Mouse (Mus musculus) megakaryocyte, embryonic 14.5 days (primary cell): ENCODE data around the gene Slc23a2. TPM values are rescaled to one million over a fixed set of nuclear protein-coding genes. Genes with fewer than 3 reads are reported as not detected.

Experiments
- H3K27me3 ChIP-seq: replicated peaks from 2 replicates; pipeline ENCODE3; 2012; ENCODE audit warnings: inconsistent platforms
- H3K36me3 ChIP-seq: replicated peaks from 2 replicates; pipeline ENCODE3; 2012; ENCODE audit warnings: low read length, inconsistent platforms, mixed read lengths
- H3K4me1 ChIP-seq: 2 replicates; pipeline ENCODE4 v1.6.1; 2012; ENCODE audit warnings: inconsistent platforms
- H3K4me3 ChIP-seq: replicated peaks from 2 replicates; pipeline ENCODE3; 2012; ENCODE audit warnings: moderate library complexity, mild to moderate bottlenecking, inconsistent platforms
- H3K9me3 ChIP-seq: 2 replicates; pipeline ENCODE4 v1.6.1; 2012; ENCODE audit warnings: inconsistent platforms
- FLI1 ChIP-seq: IDR thresholded peaks from 2 replicates; pipeline ENCODE4 v1.6.1; 2012; ENCODE audit warnings: low read length, inconsistent platforms, mixed read lengths
- GATA1 ChIP-seq: IDR thresholded peaks from 3 replicates; pipeline ENCODE4 v1.6.1; 2012; ENCODE audit warnings: mixed read lengths, low read length, inconsistent platforms, borderline replicate concordance
- polyA plus RNA-seq: library from polyadenylated mRNA; stranded (reverse); fragments of >175 nt; gene quantifications from 2 replicates; pipeline ENCODE4 v1.2.3, GENCODE M21; 2012; ENCODE audit warnings: low replicate concordance; ENCODE audit not compliant: insufficient read depth

Slc23a2 gene
- 0.23 TPM in 1 of 2 replicates, not detected in the other for polyA plus RNA-seq

DNA sequence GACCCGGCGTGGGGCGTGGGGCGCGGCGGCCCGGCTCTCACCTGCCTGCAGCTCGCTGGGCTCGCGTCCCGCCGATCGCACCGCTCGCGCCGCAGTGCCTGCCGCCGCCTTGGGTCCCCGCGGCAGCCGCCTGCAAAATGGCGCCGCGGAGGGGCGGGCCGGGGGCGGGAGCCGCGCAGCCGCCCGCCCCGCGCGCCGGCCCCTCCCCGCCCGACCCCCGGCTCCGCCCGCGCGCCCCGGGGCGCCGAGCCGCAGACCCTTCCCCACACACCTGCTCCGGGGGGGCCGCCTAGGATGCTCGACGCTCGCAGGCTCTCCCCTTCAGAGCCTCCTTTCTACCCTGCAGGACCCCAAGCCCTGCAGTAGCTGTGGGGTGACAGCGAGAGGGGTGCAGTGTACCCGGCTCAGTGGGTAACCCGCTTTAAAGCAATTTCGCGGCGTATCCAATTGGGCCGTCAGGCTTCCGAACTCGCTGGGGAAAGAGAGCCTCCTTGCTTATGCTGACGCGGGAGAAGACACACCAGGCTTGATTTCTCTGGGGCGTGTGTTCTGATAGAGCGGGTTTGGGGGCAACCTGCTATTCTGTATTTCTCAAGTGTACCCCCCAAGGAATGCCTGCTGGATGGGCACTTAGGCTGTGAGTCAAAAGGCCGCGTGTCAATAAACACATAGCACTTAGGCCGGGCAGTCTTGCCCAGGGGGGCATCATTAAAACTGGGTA, at the start of gene Slc23a2:
TSS of gene Slc23a2 (minus strand) at position 138 of the 721 bp plus-strand sequence.
- no peaks in the 10 kb centered on the region for H3K9me3 ChIP-seq
- TF ChIP-seq FLI1, result no peak
- no peak for TF ChIP-seq GATA1
- peak within 1 kb of the TSS; percentile 94 for H3K4me3 ChIP-seq
- peaks cover 8% of the 10 kb centered on the region for H3K36me3 ChIP-seq
- H3K4me1 ChIP-seq, result peaks cover 51% of the 10 kb centered on the region
- H3K27me3 ChIP-seq, result peaks cover 8% of the 10 kb centered on the region

DNA sequence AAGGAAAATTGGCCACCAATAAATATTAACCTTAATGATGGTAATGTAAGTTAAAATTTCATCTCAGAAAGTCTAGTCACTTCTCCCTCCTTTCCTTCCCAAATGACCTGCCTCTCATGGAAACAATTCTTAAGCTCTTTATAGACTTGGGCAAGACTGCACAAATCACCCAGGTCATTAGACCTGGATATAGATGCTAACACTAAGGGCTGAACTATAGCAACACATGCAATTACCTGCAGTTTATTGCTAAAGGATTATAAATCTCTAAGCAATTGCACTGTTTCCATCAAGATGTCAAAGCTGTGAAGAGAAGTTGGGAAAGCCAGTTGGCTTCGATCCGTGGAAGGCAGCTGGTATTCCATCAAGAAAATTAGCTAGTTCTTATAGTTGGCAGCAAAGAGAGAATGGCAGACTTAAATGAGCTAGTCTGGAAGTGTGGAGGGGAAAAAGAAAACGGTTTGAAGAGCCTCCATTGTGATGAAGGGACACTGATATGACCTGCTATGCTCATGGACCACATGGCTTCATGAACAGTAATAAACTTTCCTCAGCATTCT, 45.8 kb upstream of the Slc23a2 start:
- no peak overlapping the region for H3K4me3 ChIP-seq
- no peaks in the 10 kb centered on the region for H3K36me3 ChIP-seq
- H3K27me3 ChIP-seq, result peaks cover 15% of the 10 kb centered on the region
- no peaks in the 10 kb centered on the region for H3K9me3 ChIP-seq
- H3K4me1 ChIP-seq, result peaks cover 9% of the 10 kb centered on the region
- TF ChIP-seq FLI1 (no peak), GATA1 (no peak)

GRCm38 (mm10) chr2:132183874-132184273, 39.0 kb upstream of the Slc23a2 start:
- Histone ChIP-seq H3K9me3 (no peaks in the 10 kb centered on the region), H3K4me1 (peaks cover 37% of the 10 kb centered on the region), H3K27me3 (peaks cover 9% of the 10 kb centered on the region), H3K4me3 (no peak overlapping the region), H3K36me3 (no peaks in the 10 kb centered on the region)
- TF ChIP-seq FLI1, result no peak
- no peak for TF ChIP-seq GATA1

- Histone ChIP-seq H3K4me3 (no peak overlapping the region), H3K4me1 (peaks cover 41% of the 10 kb centered on the region), H3K9me3 (peaks cover 1% of the 10 kb centered on the region; the same call in 1 of the 2 replicates), H3K27me3 (peaks cover 16% of the 10 kb centered on the region), H3K36me3 (no peaks in the 10 kb centered on the region)
- TF ChIP-seq GATA1 (no peak), FLI1 (no peak)
Observed at GRCm38 (mm10) chr2:132180463-132181205, 35.7 kb upstream of the Slc23a2 start.

DNA sequence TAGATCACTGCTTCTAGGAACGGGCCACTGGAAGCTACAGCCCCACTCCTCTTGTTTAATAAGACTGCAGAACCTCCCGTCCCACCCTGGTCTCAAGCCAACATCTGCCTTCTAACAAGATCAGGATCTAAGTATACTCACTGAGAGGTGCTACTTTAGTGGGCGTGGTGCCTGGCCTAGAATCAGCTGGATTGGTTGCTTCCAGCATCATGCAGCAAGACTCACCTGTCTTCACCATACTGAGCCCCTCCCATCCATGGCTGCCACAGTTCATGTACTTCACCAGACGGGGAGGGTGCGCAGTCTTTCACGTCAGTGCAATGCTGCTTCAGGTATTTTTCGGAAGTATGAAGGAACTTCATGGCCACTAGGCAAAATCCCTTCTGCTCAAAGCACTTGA, 34.5 kb upstream of the Slc23a2 start:
- TF ChIP-seq FLI1 (no peak), GATA1 (no peak)
- peaks cover 5% of the 10 kb centered on the region for H3K9me3 ChIP-seq
- no peak overlapping the region for H3K4me3 ChIP-seq
- H3K36me3 ChIP-seq, result no peaks in the 10 kb centered on the region
- peaks cover 41% of the 10 kb centered on the region for H3K4me1 ChIP-seq
- H3K27me3 ChIP-seq, result peaks cover 10% of the 10 kb centered on the region

GRCm38 (mm10) chr2:132177406-132177805, 32.5 kb upstream of the Slc23a2 start:
- Histone ChIP-seq H3K4me1 (peaks cover 41% of the 10 kb centered on the region), H3K36me3 (no peaks in the 10 kb centered on the region), H3K4me3 (no peak overlapping the region), H3K27me3 (peaks cover 9% of the 10 kb centered on the region), H3K9me3 (peaks cover 5% of the 10 kb centered on the region)
- TF ChIP-seq GATA1, result no peak
- no peak for TF ChIP-seq FLI1

DNA sequence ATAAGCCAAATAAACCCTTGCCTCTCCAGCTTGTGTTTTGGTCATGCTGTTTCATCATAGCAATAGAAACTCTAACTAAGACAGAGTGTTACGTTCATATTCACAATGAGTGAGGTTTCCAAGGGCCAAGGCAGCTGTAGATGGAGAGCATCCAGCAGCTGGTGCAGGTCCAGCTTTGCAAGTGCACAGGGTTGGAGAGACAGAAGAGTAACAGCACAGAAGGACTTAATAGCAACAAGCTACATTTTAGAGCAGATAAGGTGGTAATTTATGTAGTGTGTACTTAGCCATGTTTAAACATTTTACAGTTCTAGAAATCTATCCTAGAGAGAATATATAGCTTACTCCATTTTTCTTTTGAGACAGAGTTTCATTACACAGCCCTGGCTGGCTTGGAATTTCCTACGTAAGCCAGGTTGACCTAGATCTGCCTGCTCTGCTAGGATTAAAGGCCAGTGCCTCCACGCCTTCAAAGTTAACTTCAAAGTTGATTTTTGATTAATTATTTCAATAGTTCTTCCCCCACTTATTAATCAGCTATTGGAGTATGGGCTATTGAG, 31.5 kb upstream of the Slc23a2 start:
- Histone ChIP-seq H3K36me3 (no peaks in the 10 kb centered on the region), H3K27me3 (peaks cover 9% of the 10 kb centered on the region), H3K4me3 (no peak overlapping the region), H3K9me3 (peaks cover 5% of the 10 kb centered on the region), H3K4me1 (peaks cover 36% of the 10 kb centered on the region)
- no peak for TF ChIP-seq GATA1
- no peak for TF ChIP-seq FLI1

DNA sequence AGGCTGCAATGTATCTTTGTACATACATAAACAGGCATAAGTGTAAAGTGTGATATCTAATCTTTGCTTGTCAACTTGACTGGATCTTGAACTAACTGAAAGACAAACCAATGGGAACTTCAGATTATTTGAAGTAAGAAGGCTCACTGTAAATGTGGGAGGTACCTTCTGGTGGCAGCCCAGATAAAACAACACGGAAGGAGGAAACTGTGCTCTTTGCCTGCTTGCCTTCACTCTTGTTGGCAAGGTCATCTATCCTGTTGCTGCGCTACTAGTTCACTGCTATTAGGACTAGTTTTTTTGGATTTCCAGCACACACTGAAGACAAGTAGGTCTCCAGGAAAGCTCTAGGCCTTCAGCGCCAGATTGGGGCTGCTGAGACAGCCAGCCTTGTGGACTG, 29.1 kb upstream of the Slc23a2 start:
- H3K4me1 ChIP-seq, result peaks cover 22% of the 10 kb centered on the region
- H3K36me3 ChIP-seq, result no peaks in the 10 kb centered on the region
- H3K9me3 ChIP-seq, result peaks cover 5% of the 10 kb centered on the region
- H3K4me3 ChIP-seq, result no peak overlapping the region
- H3K27me3 ChIP-seq, result peaks cover 9% of the 10 kb centered on the region
- TF ChIP-seq FLI1 (no peak), GATA1 (no peak)

DNA sequence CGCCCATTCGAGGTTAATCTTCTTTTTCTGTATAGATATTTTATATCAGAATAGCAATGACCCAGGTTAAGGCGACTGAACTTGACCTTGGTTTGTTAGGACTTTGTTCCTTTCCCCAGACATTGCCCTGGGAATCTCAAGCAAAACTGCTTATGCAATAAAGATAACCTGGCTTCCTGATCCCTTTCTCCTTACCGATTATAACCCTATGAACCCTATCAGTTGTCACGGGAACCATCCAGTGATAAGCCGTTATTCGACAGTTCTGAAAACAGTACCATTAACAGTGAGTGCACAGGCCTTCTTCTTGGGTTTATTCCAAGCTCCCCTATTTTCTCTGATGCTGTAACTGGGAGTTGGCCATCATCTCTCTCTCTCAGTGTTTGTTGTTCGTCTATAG, 27.0 kb upstream of the Slc23a2 start:
- peaks cover 5% of the 10 kb centered on the region for H3K27me3 ChIP-seq
- H3K9me3 ChIP-seq, result peaks cover 5% of the 10 kb centered on the region
- H3K36me3 ChIP-seq, result no peaks in the 10 kb centered on the region
- no peak overlapping the region for H3K4me3 ChIP-seq
- TF ChIP-seq GATA1 (no peak), FLI1 (no peak)
- H3K4me1 ChIP-seq, result peaks cover 21% of the 10 kb centered on the region
